Mouse (Mus musculus): ENCODE measurements around the gene Dag1.

Gene Dag1

GRCm38 (mm10) chr9:108223633-108224032 lies 40.1 kb downstream of the Dag1 start:
- DNase-seq, result no peak

GRCm38 (mm10) chr9:108221566-108221965 lies 42.2 kb downstream of the Dag1 start:
- no peak for DNase-seq

GRCm38 (mm10) chr9:108220380-108220774 lies 43.4 kb downstream of the Dag1 start:
- no peak for DNase-seq

GRCm38 (mm10) chr9:108219766-108220379 lies 43.9 kb downstream of the Dag1 start:
- DNase-seq, result no peak

- no peak for DNase-seq
Observed at GRCm38 (mm10) chr9:108217936-108218543, 45.7 kb downstream of the Dag1 start.

- no peak for DNase-seq
Observed at GRCm38 (mm10) chr9:108217406-108217805, 46.4 kb downstream of the Dag1 start.

GRCm38 (mm10) chr9:108213105-108213504 lies 50.7 kb downstream of the Dag1 start:
- no peak for DNase-seq

GRCm38 (mm10) chr9:108212426-108212825 lies 51.3 kb downstream of the Dag1 start:
- DNase-seq, result no peak

GRCm38 (mm10) chr9:108205571-108205901 lies 58.2 kb downstream of the Dag1 start:
- no peak for DNase-seq

- no peak for DNase-seq
Observed at GRCm38 (mm10) chr9:108204884-108205570, 58.7 kb downstream of the Dag1 start.

- DNase-seq, result peak; percentile 77 to 84
Observed at GRCm38 (mm10) chr9:108203015-108203414, 60.7 kb downstream of the Dag1 start.

GRCm38 (mm10) chr9:108202169-108202568 lies 61.6 kb downstream of the Dag1 start:
- DNase-seq, result no peak

- DNase-seq, result peak; percentile 88 to 92
Observed at GRCm38 (mm10) chr9:108201160-108201559, 62.6 kb downstream of the Dag1 start.

GRCm38 (mm10) chr9:108198621-108199020 lies 65.1 kb downstream of the Dag1 start:
- DNase-seq, result no peak

GRCm38 (mm10) chr9:108196920-108197677 lies 66.7 kb downstream of the Dag1 start:
- DNase-seq, result no peak

- peak; percentile 41 to 48 for DNase-seq
Observed at GRCm38 (mm10) chr9:108196222-108196621, 67.5 kb downstream of the Dag1 start.

- DNase-seq, result peak; percentile 92 to 95
Observed at GRCm38 (mm10) chr9:108189787-108190679, 73.7 kb downstream of the Dag1 start, which contains the start of gene Bsn. Gene Bsn, minus strand, starts transcription at chr9:108190384.

GRCm38 (mm10) chr9:108189488-108189786 lies 74.3 kb downstream of the Dag1 start:
- no peak for DNase-seq

GRCm38 (mm10) chr9:108189023-108189422 lies 74.7 kb downstream of the Dag1 start:
- no peak for DNase-seq

GRCm38 (mm10) chr9:108188511-108188910 lies 75.2 kb downstream of the Dag1 start:
- peak in 1 of 2 experiments; percentile 47 for DNase-seq

- DNase-seq, result no peak
Observed at GRCm38 (mm10) chr9:108187616-108188015, 76.1 kb downstream of the Dag1 start.

GRCm38 (mm10) chr9:108185786-108186185 lies 78.0 kb downstream of the Dag1 start:
- DNase-seq, result no peak
